Mouse (Mus musculus) embryonic facial prominence, embryonic 13.5 days (tissue): ENCODE results near the gene Klhl40. TPM values are rescaled to one million over a fixed set of nuclear protein-coding genes. Genes with fewer than 3 reads are reported as not detected.
A peak's percentile ranks its signal among the peaks of the same experiment; 100 is the strongest.

Experiments
- ATAC-seq: fragments of 200-750 bp; cut with Nextera tagmentation; 2 replicates; pipeline ENCODE4 v1.8.0; 2017; ENCODE audit warnings: low read depth; ENCODE audit not compliant: insufficient number of reproducible peaks, insufficient read depth, low FRiP score, low TSS enrichment
- H3K27ac ChIP-seq: fragments of 300-500 bp; sonication (generic); 2 replicates; pipeline ENCODE4 v1.5.1; 2015; ENCODE audit warnings: moderate library complexity, mild to moderate bottlenecking, inconsistent platforms
- H3K27me3 ChIP-seq: fragments of 300-500 bp; sonication (generic); 2 replicates; pipeline ENCODE4 v1.6.1; 2015; ENCODE audit warnings: mild to moderate bottlenecking, inconsistent platforms
- H3K36me3 ChIP-seq: fragments of 300-500 bp; sonication (generic); 2 replicates; pipeline ENCODE4 v1.6.1; 2015; ENCODE audit warnings: mild to moderate bottlenecking, inconsistent platforms
- H3K4me1 ChIP-seq: fragments of 300-500 bp; sonication (generic); 2 replicates; pipeline ENCODE4 v1.6.1; 2015; ENCODE audit warnings: inconsistent platforms
- H3K4me2 ChIP-seq: fragments of 300-500 bp; sonication (generic); 2 replicates; pipeline ENCODE4 v1.6.1; 2015; ENCODE audit warnings: moderate library complexity, mild to moderate bottlenecking, inconsistent platforms
- H3K4me3 ChIP-seq: fragments of 300-500 bp; sonication (generic); 2 replicates; pipeline ENCODE4 v1.5.1; 2015; ENCODE audit warnings: mild to moderate bottlenecking, inconsistent platforms
- H3K9ac ChIP-seq: fragments of 300-500 bp; sonication (generic); 2 replicates; pipeline ENCODE4 v1.6.1; 2015; ENCODE audit warnings: mild to moderate bottlenecking, inconsistent platforms
- H3K9me3 ChIP-seq: fragments of 300-500 bp; sonication (generic); 2 replicates; pipeline ENCODE4 v1.6.1; 2016; ENCODE audit warnings: inconsistent platforms
- WGBS: fragments of 180-500 bp; shearing (Covaris S2); methylation state at CpG from one replicate; pipeline ENCODE4 v1.1.7; 2015; ENCODE audit warnings: mixed read lengths; 5-methylcytosine and 5-hydroxymethylcytosine counted together
- polyA plus RNA-seq: library from polyadenylated mRNA; unstranded; fragments of >200 nt; fragmentation: Nextera tagmentation; extraction: Ambion mirVana; gene quantifications from 2 replicates; pipeline ENCODE4 v1.2.1, GENCODE M21; 2015

Gene Klhl40
- polyA plus RNA-seq, result 1.1 and 1.2 TPM in 2 replicates

GRCm38 (mm10) chr9:121777484-121778065 is at the start of gene Klhl40:
Gene Klhl40, plus strand, starts transcription at chr9:121777607.
- WGBS, result 17% methylated on average over 30 of the region's 30 CpGs
- Histone ChIP-seq H3K4me1 (peaks cover 11% of the 10 kb centered on the region), H3K4me2 (peak within 1 kb of the TSS; percentile 73), H3K9ac (peak within 1 kb of the TSS; percentile 51), H3K9me3 (no peaks in the 10 kb centered on the region), H3K4me3 (peak within 1 kb of the TSS; percentile 39), H3K27me3 (peaks cover 49% of the 10 kb centered on the region), H3K27ac (no peak within 1 kb of the TSS), H3K36me3 (no peaks in the 10 kb centered on the region)
- no peak for ATAC-seq

- H3K27ac ChIP-seq, result no peak overlapping the region
- H3K9ac ChIP-seq, result no peak overlapping the region
- H3K4me1 ChIP-seq, result no peaks in the 10 kb centered on the region
- H3K36me3 ChIP-seq, result peaks cover 57% of the 10 kb centered on the region
- H3K4me3 ChIP-seq, result no peak overlapping the region
- no peak for ATAC-seq
- H3K9me3 ChIP-seq, result no peaks in the 10 kb centered on the region
- H3K4me2 ChIP-seq, result no peak overlapping the region
- H3K27me3 ChIP-seq, result no peaks in the 10 kb centered on the region
- 94% methylated on average over 6 of the region's 6 CpGs for WGBS
Measured at GRCm38 (mm10) chr9:121740490-121740889, 36.9 kb upstream of the Klhl40 start.

GRCm38 (mm10) chr9:121741168-121741567 is 36.2 kb upstream of the Klhl40 start:
- Histone ChIP-seq H3K27ac (no peak overlapping the region), H3K4me1 (no peaks in the 10 kb centered on the region), H3K36me3 (peaks cover 56% of the 10 kb centered on the region), H3K27me3 (no peaks in the 10 kb centered on the region), H3K4me3 (no peak overlapping the region), H3K4me2 (no peak overlapping the region), H3K9me3 (no peaks in the 10 kb centered on the region), H3K9ac (no peak overlapping the region)
- ATAC-seq, result no peak
- WGBS, result 88% methylated on average over 3 of the region's 3 CpGs

GRCm38 (mm10) chr9:121744051-121744450 is 33.4 kb upstream of the Klhl40 start:
- Histone ChIP-seq H3K9ac (no peak overlapping the region), H3K9me3 (no peaks in the 10 kb centered on the region), H3K27me3 (no peaks in the 10 kb centered on the region), H3K36me3 (peaks cover 80% of the 10 kb centered on the region), H3K4me3 (no peak overlapping the region), H3K27ac (no peak overlapping the region), H3K4me1 (no peaks in the 10 kb centered on the region), H3K4me2 (no peak overlapping the region)
- ATAC-seq, result no peak
- 89% methylated on average over 8 of the region's 8 CpGs for WGBS

- ATAC-seq, result no peak
- WGBS, result 93% methylated on average over 9 of the region's 9 CpGs
- no peak overlapping the region for H3K4me2 ChIP-seq
Measured at GRCm38 (mm10) chr9:121752774-121753173, 24.6 kb upstream of the Klhl40 start.

GRCm38 (mm10) chr9:121754624-121755023 is 22.8 kb upstream of the Klhl40 start:
- Histone ChIP-seq H3K4me3 (no peak overlapping the region), H3K36me3 (peaks cover 69% of the 10 kb centered on the region)

More at GRCm38 (mm10) chr9:121752774-121753173, 24.6 kb upstream of the Klhl40 start:
- no peak overlapping the region for H3K9ac ChIP-seq
- H3K9me3 ChIP-seq, result no peaks in the 10 kb centered on the region
- H3K27me3 ChIP-seq, result no peaks in the 10 kb centered on the region
- H3K36me3 ChIP-seq, result peaks cover 87% of the 10 kb centered on the region
- H3K4me1 ChIP-seq, result peaks cover 13% of the 10 kb centered on the region
- no peak overlapping the region for H3K4me3 ChIP-seq
- no peak overlapping the region for H3K27ac ChIP-seq

GRCm38 (mm10) chr9:121756785-121757184 is 20.6 kb upstream of the Klhl40 start:
- H3K9ac ChIP-seq, result no peak overlapping the region
- WGBS, result 86% methylated on average over 3 of the region's 3 CpGs
- peaks cover 47% of the 10 kb centered on the region for H3K36me3 ChIP-seq
- no peaks in the 10 kb centered on the region for H3K27me3 ChIP-seq
- H3K4me2 ChIP-seq, result no peak overlapping the region
- no peaks in the 10 kb centered on the region for H3K9me3 ChIP-seq
- H3K4me3 ChIP-seq, result no peak overlapping the region
- peak overlapping the region; percentile 91; the same call in 1 of the 2 replicates for H3K27ac ChIP-seq
- H3K4me1 ChIP-seq, result peaks cover 43% of the 10 kb centered on the region
- ATAC-seq, result no peak

More at GRCm38 (mm10) chr9:121754624-121755023, 22.8 kb upstream of the Klhl40 start:
- Histone ChIP-seq H3K4me1 (peaks cover 27% of the 10 kb centered on the region), H3K27me3 (no peaks in the 10 kb centered on the region), H3K4me2 (no peak overlapping the region), H3K27ac (no peak overlapping the region), H3K9ac (no peak overlapping the region), H3K9me3 (no peaks in the 10 kb centered on the region)
- no peak for ATAC-seq
- WGBS, result 89% methylated on average over 3 of the region's 3 CpGs

- Histone ChIP-seq H3K9ac (peak overlapping the region; percentile 95), H3K4me3 (peak overlapping the region; percentile 87; the same call in 1 of the 2 replicates), H3K4me2 (peak overlapping the region; percentile 76), H3K9me3 (no peaks in the 10 kb centered on the region), H3K36me3 (peaks cover 45% of the 10 kb centered on the region), H3K27me3 (no peaks in the 10 kb centered on the region), H3K27ac (peak overlapping the region; percentile 91), H3K4me1 (peaks cover 49% of the 10 kb centered on the region)
- ATAC-seq, result no peak
- 27% methylated on average over 3 of the region's 3 CpGs for WGBS
Measured at GRCm38 (mm10) chr9:121757432-121757831, 20.0 kb upstream of the Klhl40 start.

- H3K4me2 ChIP-seq, result peak overlapping the region; percentile 76
- 27% methylated on average over 10 of the region's 10 CpGs for WGBS
- H3K36me3 ChIP-seq, result peaks cover 47% of the 10 kb centered on the region
- ATAC-seq, result peak; percentile 35; the same call in 1 of the 2 replicates
- no peaks in the 10 kb centered on the region for H3K27me3 ChIP-seq
- H3K9me3 ChIP-seq, result no peaks in the 10 kb centered on the region
- H3K9ac ChIP-seq, result peak overlapping the region; percentile 95
- H3K27ac ChIP-seq, result peak overlapping the region; percentile 91
- peak overlapping the region; percentile 87 for H3K4me3 ChIP-seq
- peaks cover 49% of the 10 kb centered on the region for H3K4me1 ChIP-seq
Measured at GRCm38 (mm10) chr9:121757835-121758814, 19.3 kb upstream of the Klhl40 start.

GRCm38 (mm10) chr9:121759091-121760081 is 18.0 kb upstream of the Klhl40 start, which contains the start of gene Zfp651:
Gene Zfp651, plus strand, starts transcription at chr9:121759330.
- Histone ChIP-seq H3K27ac (peak within 1 kb of the TSS; percentile 91), H3K36me3 (peaks cover 48% of the 10 kb centered on the region), H3K9ac (peak within 1 kb of the TSS; percentile 95), H3K4me1 (peaks cover 52% of the 10 kb centered on the region), H3K4me2 (peak within 1 kb of the TSS; percentile 76), H3K9me3 (no peaks in the 10 kb centered on the region), H3K4me3 (peak within 1 kb of the TSS; percentile 87), H3K27me3 (no peaks in the 10 kb centered on the region)
- peak; percentile 66 for ATAC-seq
- whole genome bisulfite sequencing, result under 1% methylated on average over 92 of the region's 97 CpGs
